Mouse (Mus musculus) lung, embryonic 14.5 days (tissue): Measurements from ENCODE around the gene Tmtc4. TPM values are rescaled to one million over a fixed set of nuclear protein-coding genes. Genes with fewer than 3 reads are reported as not detected.
A peak's percentile ranks its signal among the peaks of the same experiment; 100 is the strongest.

Source experiments
- ATAC-seq: fragments of 200-750 bp; cut with Nextera tagmentation; 2 replicates; pipeline ENCODE4 v1.8.0; 2017; ENCODE audit warnings: mild to moderate bottlenecking, moderate TSS enrichment, moderate library complexity; ENCODE audit not compliant: insufficient read depth
- DNase-seq: peaks from one replicate; pipeline ENCODE4 v3.0.0-alpha.2; 2015
- H3K27ac ChIP-seq: fragments of 300-500 bp; sonication (generic); 2 replicates; pipeline ENCODE4 v1.5.1; 2014; ENCODE audit warnings: low read depth, mild to moderate bottlenecking, moderate library complexity
- H3K27me3 ChIP-seq: fragments of 300-500 bp; sonication (generic); 2 replicates; pipeline ENCODE4 v1.6.1; 2014; ENCODE audit warnings: low read length, control low read depth; ENCODE audit not compliant: insufficient read depth
- H3K36me3 ChIP-seq: fragments of 300-500 bp; sonication (generic); 2 replicates; pipeline ENCODE4 v1.6.1; 2014; ENCODE audit warnings: control low read depth; ENCODE audit not compliant: insufficient read depth
- H3K4me1 ChIP-seq: fragments of 300-500 bp; sonication (generic); 2 replicates; pipeline ENCODE4 v1.6.1; 2014; ENCODE audit warnings: antibody characterized with exemption, control low read depth; ENCODE audit not compliant: insufficient read depth
- H3K4me2 ChIP-seq: fragments of 300-500 bp; sonication (generic); 2 replicates; pipeline ENCODE4 v1.6.1; 2014; ENCODE audit warnings: mild to moderate bottlenecking
- H3K4me3 ChIP-seq: fragments of 300-500 bp; sonication (generic); 2 replicates; pipeline ENCODE4 v1.5.1; 2014; ENCODE audit warnings: low read depth, low read length
- H3K9ac ChIP-seq: fragments of 300-500 bp; sonication (generic); 2 replicates; pipeline ENCODE4 v1.6.1; 2014
- H3K9me3 ChIP-seq: fragments of 300-500 bp; sonication (generic); 2 replicates; pipeline ENCODE4 v1.6.1; 2016; ENCODE audit warnings: low read depth, low read length, control low read depth
- CTCF ChIP-seq: IDR thresholded peaks from 2 replicates; pipeline ENCODE4 v1.5.1; 2016; ENCODE audit warnings: antibody characterized with exemption, low read depth
- WGBS: fragments of 180-500 bp; shearing (Covaris S2); extraction: QIAGEN DNeasy Blood & Tissue Kit; methylation state at CpG from one replicate; pipeline ENCODE4 v1.1.7; 2014; 5-methylcytosine and 5-hydroxymethylcytosine counted together
- polyA plus RNA-seq: library from polyadenylated mRNA; unstranded; fragments of >200 nt; fragmentation: Nextera tagmentation; extraction: Ambion mirVana; gene quantifications from 2 replicates; pipeline ENCODE4 v1.2.1, GENCODE M21; 2014

Gene Tmtc4
- polyA plus RNA-seq, 1 experiment from 2014 or later: 18.6 TPM

DNA sequence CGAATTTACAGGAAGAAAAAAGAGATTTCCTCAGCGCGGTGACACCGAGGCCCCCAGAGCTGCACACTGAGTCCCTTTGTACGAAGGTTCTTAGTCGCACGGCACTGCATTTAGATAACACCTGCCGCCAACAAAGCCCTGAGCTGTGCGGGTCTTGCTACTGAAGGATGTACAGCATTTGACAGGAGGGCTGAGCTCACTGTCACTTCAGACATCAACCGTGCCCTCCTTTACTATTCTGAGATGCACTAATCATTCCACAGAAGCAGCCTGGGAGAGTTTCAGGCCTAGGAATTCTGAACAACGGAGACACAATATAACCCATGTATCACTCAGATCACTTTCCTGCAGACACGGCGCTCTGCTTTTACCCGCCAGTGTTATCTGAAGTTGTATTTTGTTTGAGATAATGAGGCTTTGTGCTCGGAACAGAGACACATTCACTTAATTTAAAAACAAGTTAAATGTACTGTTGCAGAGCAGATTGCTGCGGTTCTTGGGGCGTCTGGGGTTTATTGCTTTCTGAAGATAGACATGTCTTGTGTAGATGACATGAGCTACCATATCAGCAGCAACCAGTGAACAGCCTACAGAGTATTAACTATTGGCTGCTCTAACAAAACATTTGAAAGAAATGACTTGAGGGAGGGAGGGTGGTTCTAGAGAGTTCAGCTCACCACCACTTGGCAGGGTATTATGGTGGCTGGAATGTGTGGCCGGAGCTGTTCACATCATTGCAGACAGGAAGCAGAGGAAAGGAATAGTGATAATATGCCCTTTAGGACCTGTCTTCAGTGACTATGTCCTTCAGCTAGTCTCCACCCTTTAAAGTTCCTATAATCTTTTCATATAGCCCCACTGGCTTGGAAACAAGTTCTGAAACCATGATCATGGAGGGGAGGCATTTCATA is 25.5 kb upstream of the Tmtc4 start:
- no peak for TF ChIP-seq CTCF
- Histone ChIP-seq H3K9ac (no peak overlapping the region), H3K4me1 (no peaks in the 10 kb centered on the region), H3K4me3 (no peak overlapping the region), H3K4me2 (no peak overlapping the region), H3K27me3 (no peaks in the 10 kb centered on the region), H3K9me3 (no peaks in the 10 kb centered on the region), H3K36me3 (no peaks in the 10 kb centered on the region), H3K27ac (no peak overlapping the region)
- DNase-seq (no peak), ATAC-seq (no peak)
- WGBS: 33% methylated on average over 18 of the region's 18 CpGs

DNA sequence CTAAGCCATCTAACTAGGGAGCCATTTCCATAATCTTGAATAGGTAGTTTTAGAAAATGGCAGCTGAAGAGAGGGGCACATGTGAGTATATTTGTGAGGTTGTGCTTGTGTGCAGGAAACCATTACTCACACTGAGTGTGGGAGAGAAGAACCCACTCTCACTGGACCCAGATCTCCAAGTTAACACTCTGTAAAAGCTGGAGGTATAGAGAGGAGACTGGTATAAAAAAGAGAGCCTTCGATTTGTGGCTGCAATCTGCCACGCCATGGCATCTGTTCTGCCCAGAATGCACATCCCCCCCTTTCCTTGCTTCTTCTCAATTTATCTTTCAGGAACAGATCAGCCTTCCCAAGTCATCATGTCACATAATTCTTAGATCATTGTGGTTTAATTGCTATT is 24.8 kb upstream of the Tmtc4 start:
- no peak for DNase-seq
- Histone ChIP-seq H3K36me3 (no peaks in the 10 kb centered on the region), H3K4me1 (no peaks in the 10 kb centered on the region), H3K27ac (no peak overlapping the region), H3K4me3 (no peak overlapping the region), H3K4me2 (no peak overlapping the region), H3K9ac (no peak overlapping the region), H3K27me3 (no peaks in the 10 kb centered on the region), H3K9me3 (no peaks in the 10 kb centered on the region)
- 56% methylated on average over 2 of the region's 2 CpGs for WGBS
- TF ChIP-seq CTCF: no peak
- ATAC-seq: no peak

DNA sequence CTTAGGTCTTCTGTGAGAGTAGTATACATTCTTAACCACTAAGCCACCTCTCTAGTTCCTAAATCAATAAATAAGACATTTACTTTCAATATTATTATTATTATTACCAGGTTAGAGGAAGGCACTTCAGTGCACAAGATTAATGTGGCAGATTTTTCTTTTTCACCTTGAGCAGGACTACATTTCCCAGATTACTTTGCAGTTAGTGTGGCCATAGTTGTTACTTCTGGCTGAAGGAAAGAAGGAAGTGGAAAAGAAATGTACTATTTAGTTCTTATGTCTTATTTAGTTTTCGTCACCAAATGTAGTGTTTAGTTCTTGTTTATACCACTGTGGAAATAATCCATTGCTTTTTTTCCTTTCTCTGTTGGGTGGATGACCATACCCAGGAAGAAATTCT is 19.9 kb upstream of the Tmtc4 start:
- Histone ChIP-seq H3K4me3 (no peak overlapping the region), H3K9me3 (no peaks in the 10 kb centered on the region), H3K9ac (no peak overlapping the region), H3K4me2 (no peak overlapping the region), H3K27ac (no peak overlapping the region), H3K27me3 (no peaks in the 10 kb centered on the region), H3K36me3 (no peaks in the 10 kb centered on the region), H3K4me1 (no peaks in the 10 kb centered on the region)
- DNase-seq: no peak
- WGBS: 87% methylated on average over 1 of the region's 1 CpGs
- no peak for ATAC-seq
- TF ChIP-seq CTCF: no peak

DNA sequence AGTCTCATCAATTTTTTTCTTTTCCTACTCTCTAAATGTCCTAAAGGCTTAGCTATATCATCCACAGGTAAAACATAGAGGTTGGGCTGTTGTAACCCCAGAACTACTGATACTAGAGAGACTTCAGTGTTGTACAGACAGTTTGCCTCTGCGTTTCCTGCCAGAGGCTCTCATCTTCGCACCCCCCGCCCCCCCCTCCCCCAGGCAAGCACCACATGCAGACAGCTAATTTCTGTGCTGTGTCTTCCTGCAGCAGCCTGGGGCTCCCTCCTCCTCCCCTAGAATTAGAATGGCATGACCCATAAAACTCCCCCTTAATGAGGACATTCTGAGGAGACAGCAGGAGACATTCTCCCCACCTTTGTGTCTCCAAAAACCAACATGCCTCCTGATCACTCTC is 17.6 kb upstream of the Tmtc4 start:
- H3K36me3 ChIP-seq: no peaks in the 10 kb centered on the region
- WGBS: 24% methylated on average over 3 of the region's 3 CpGs
- no peak overlapping the region for H3K4me2 ChIP-seq
- H3K27me3 ChIP-seq: no peaks in the 10 kb centered on the region
- H3K9ac ChIP-seq: no peak overlapping the region
- no peak overlapping the region for H3K27ac ChIP-seq
- DNase-seq (no peak), ATAC-seq (no peak)
- no peaks in the 10 kb centered on the region for H3K4me1 ChIP-seq
- no peak for TF ChIP-seq CTCF
- no peak overlapping the region for H3K4me3 ChIP-seq
- no peaks in the 10 kb centered on the region for H3K9me3 ChIP-seq

GRCm38 (mm10) chr14:122997465-122997864 is 13.6 kb upstream of the Tmtc4 start:
- H3K36me3 ChIP-seq: no peaks in the 10 kb centered on the region
- no peak for DNase-seq

DNA sequence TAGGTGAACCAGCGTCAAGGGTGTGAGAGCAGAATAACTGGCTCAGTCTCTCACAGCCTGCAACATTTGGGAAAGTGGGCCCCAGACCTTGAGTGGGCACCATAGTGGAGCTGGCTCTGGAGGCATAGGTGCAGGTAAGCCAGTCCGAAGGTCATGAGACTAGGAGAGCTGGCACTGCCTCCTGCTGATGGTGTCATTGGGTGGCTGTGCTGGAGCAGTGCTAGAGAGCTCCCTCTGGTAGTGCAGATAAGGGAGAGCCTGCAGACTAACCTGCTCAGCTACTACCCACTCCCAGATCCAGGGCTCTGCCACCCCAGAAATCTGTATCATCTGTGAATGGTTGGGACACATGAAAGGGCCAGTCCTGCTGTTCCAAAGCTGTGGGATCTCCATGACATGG is 10.1 kb upstream of the Tmtc4 start:
- WGBS: 81% methylated on average over 2 of the region's 2 CpGs
- ATAC-seq: no peak

More at GRCm38 (mm10) chr14:122997465-122997864, 13.6 kb upstream of the Tmtc4 start:
- ATAC-seq: no peak
- no peak overlapping the region for H3K4me2 ChIP-seq
- TF ChIP-seq CTCF: no peak
- no peak overlapping the region for H3K9ac ChIP-seq
- no peaks in the 10 kb centered on the region for H3K27me3 ChIP-seq
- no peak overlapping the region for H3K4me3 ChIP-seq
- H3K4me1 ChIP-seq: no peaks in the 10 kb centered on the region
- H3K27ac ChIP-seq: no peak overlapping the region
- WGBS: 65% methylated on average over 1 of the region's 1 CpGs
- no peaks in the 10 kb centered on the region for H3K9me3 ChIP-seq

DNA sequence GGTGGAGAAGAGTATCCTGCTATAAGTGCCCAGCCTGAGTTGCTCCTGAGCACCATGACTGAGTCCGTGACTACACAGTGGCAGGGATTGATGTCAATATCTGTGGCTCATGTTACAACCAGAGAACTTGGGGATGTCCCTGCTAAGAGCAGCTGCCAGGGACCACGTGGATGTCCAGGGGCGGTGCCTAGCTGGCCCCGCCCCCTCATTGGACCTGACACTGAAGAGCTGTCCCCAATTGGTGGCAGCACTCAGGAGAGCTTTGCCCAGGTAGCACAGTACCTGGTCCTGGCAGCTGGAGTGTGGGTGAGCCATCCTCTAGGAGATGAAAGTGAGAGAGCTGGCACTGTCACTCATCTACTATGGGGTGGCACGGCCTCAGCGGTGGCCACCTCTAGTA is 9.1 kb upstream of the Tmtc4 start:
- Histone ChIP-seq H3K4me1 (no peaks in the 10 kb centered on the region), H3K9me3 (no peaks in the 10 kb centered on the region), H3K27ac (no peak overlapping the region), H3K27me3 (peaks cover 4% of the 10 kb centered on the region; the same call in 1 of the 2 replicates), H3K9ac (no peak overlapping the region), H3K4me3 (no peak overlapping the region), H3K36me3 (no peaks in the 10 kb centered on the region), H3K4me2 (no peak overlapping the region)
- ATAC-seq (peak; percentile 44; the same call in 1 of the 2 replicates), DNase-seq (no peak)
- 61% methylated on average over 6 of the region's 6 CpGs for WGBS
- no peak for TF ChIP-seq CTCF

More for the DNA sequence above, 10.1 kb upstream of the Tmtc4 start:
- Histone ChIP-seq H3K9me3 (no peaks in the 10 kb centered on the region), H3K36me3 (no peaks in the 10 kb centered on the region), H3K9ac (no peak overlapping the region), H3K27ac (no peak overlapping the region), H3K4me2 (no peak overlapping the region), H3K4me3 (no peak overlapping the region), H3K27me3 (no peaks in the 10 kb centered on the region), H3K4me1 (no peaks in the 10 kb centered on the region)
- no peak for DNase-seq
- no peak for TF ChIP-seq CTCF
